Mouse (Mus musculus): ENCODE results near the gene Sdk1. TPM values are rescaled to one million over a fixed set of nuclear protein-coding genes. Genes with fewer than 3 reads are reported as not detected.

Sdk1 gene
- polyA plus RNA-seq, 1 experiment, result not detected

- TF ChIP-seq CTCF (IDR thresholded peaks at IDR 0.05; ENCODE audit: insufficient read depth, low read depth, low read length), result no peak
- no peak for TF ChIP-seq POLR2A (IDR thresholded peaks at IDR 0.05; ENCODE audit: insufficient read depth, low read depth, low read length)
- Histone ChIP-seq H3K4me1 (ENCODE audit: control insufficient read depth, insufficient read depth, low read length) (0 out of 2 replicates have a peak, but pooled peaks cover 4% of the 10 kb centered on the region), H3K27ac (ENCODE audit: insufficient read depth, low read depth, low read length) (no peak overlapping the region), H3K4me3 (ENCODE audit: insufficient read depth, low read depth, low read length) (no peak overlapping the region)
Observed at GRCm38 (mm10) chr5:141971071-141971470, 729.8 kb downstream of the Sdk1 start.

GRCm38 (mm10) chr5:141979511-141979910, 738.2 kb downstream of the Sdk1 start:
- TF ChIP-seq POLR2A (IDR thresholded peaks at IDR 0.05; ENCODE audit: insufficient read depth, low read depth, low read length) (no peak), CTCF (IDR thresholded peaks at IDR 0.05; ENCODE audit: insufficient read depth, low read depth, low read length) (no peak)
- no peak overlapping the region for H3K4me3 ChIP-seq (ENCODE audit: insufficient read depth, low read depth, low read length)
- no peak overlapping the region for H3K27ac ChIP-seq (ENCODE audit: insufficient read depth, low read depth, low read length)
- H3K4me1 ChIP-seq (ENCODE audit: control insufficient read depth, insufficient read depth, low read length), result no peaks in the 10 kb centered on the region

- H3K4me3 ChIP-seq (ENCODE audit: insufficient read depth, low read depth, low read length), result no peak overlapping the region
Observed at GRCm38 (mm10) chr5:141980746-141981145, 739.5 kb downstream of the Sdk1 start.

GRCm38 (mm10) chr5:141984322-141984721, 743.0 kb downstream of the Sdk1 start:
- Histone ChIP-seq H3K27ac (ENCODE audit: insufficient read depth, low read depth, low read length) (no peak overlapping the region), H3K4me3 (ENCODE audit: insufficient read depth, low read depth, low read length) (no peak overlapping the region), H3K4me1 (ENCODE audit: control insufficient read depth, insufficient read depth, low read length) (no peaks in the 10 kb centered on the region)
- TF ChIP-seq CTCF (IDR thresholded peaks at IDR 0.05; ENCODE audit: insufficient read depth, low read depth, low read length), result no peak
- TF ChIP-seq POLR2A (IDR thresholded peaks at IDR 0.05; ENCODE audit: insufficient read depth, low read depth, low read length), result no peak
- 91% methylated on average over 4 of the region's 4 CpGs for WGBS

More at GRCm38 (mm10) chr5:141980746-141981145, 739.5 kb downstream of the Sdk1 start:
- Histone ChIP-seq H3K27ac (ENCODE audit: insufficient read depth, low read depth, low read length) (no peak overlapping the region), H3K4me1 (ENCODE audit: control insufficient read depth, insufficient read depth, low read length) (no peaks in the 10 kb centered on the region)
- WGBS, result 70% methylated on average over 6 of the region's 6 CpGs
- TF ChIP-seq CTCF (IDR thresholded peaks at IDR 0.05; ENCODE audit: insufficient read depth, low read depth, low read length) (no peak), POLR2A (IDR thresholded peaks at IDR 0.05; ENCODE audit: insufficient read depth, low read depth, low read length) (no peak)

- Histone ChIP-seq H3K27ac (ENCODE audit: insufficient read depth, low read depth, low read length) (no peak overlapping the region), H3K4me1 (ENCODE audit: control insufficient read depth, insufficient read depth, low read length) (no peaks in the 10 kb centered on the region), H3K4me3 (ENCODE audit: insufficient read depth, low read depth, low read length) (no peak overlapping the region)
- 39% methylated on average over 8 of the region's 8 CpGs for WGBS
- TF ChIP-seq CTCF (IDR thresholded peaks at IDR 0.05; ENCODE audit: insufficient read depth, low read depth, low read length), result no peak
- TF ChIP-seq POLR2A (IDR thresholded peaks at IDR 0.05; ENCODE audit: insufficient read depth, low read depth, low read length), result no peak
Observed at GRCm38 (mm10) chr5:141985003-141985402, 743.7 kb downstream of the Sdk1 start.

- 88% methylated on average over 4 of the region's 4 CpGs for WGBS
- TF ChIP-seq CTCF (IDR thresholded peaks at IDR 0.05; ENCODE audit: insufficient read depth, low read depth, low read length) (no peak), POLR2A (IDR thresholded peaks at IDR 0.05; ENCODE audit: insufficient read depth, low read depth, low read length) (no peak)
- Histone ChIP-seq H3K27ac (ENCODE audit: insufficient read depth, low read depth, low read length) (no peak overlapping the region), H3K4me1 (ENCODE audit: control insufficient read depth, insufficient read depth, low read length) (no peaks in the 10 kb centered on the region), H3K4me3 (ENCODE audit: insufficient read depth, low read depth, low read length) (no peak overlapping the region)
Observed at GRCm38 (mm10) chr5:141985551-141985950, 744.3 kb downstream of the Sdk1 start.

GRCm38 (mm10) chr5:141987287-141987799, 746.1 kb downstream of the Sdk1 start:
- TF ChIP-seq POLR2A (IDR thresholded peaks at IDR 0.05; ENCODE audit: insufficient read depth, low read depth, low read length) (no peak), CTCF (IDR thresholded peaks at IDR 0.05; ENCODE audit: insufficient read depth, low read depth, low read length) (no peak)
- Histone ChIP-seq H3K27ac (ENCODE audit: insufficient read depth, low read depth, low read length) (no peak overlapping the region), H3K4me1 (ENCODE audit: control insufficient read depth, insufficient read depth, low read length) (no peaks in the 10 kb centered on the region), H3K4me3 (ENCODE audit: insufficient read depth, low read depth, low read length) (no peak overlapping the region)
- 65% methylated on average over 1 of the region's 1 CpGs for WGBS

- TF ChIP-seq CTCF (IDR thresholded peaks at IDR 0.05; ENCODE audit: insufficient read depth, low read depth, low read length) (no peak), POLR2A (IDR thresholded peaks at IDR 0.05; ENCODE audit: insufficient read depth, low read depth, low read length) (no peak)
- no peak overlapping the region for H3K4me3 ChIP-seq (ENCODE audit: insufficient read depth, low read depth, low read length)
- 86% methylated on average over 5 of the region's 5 CpGs for WGBS
- no peak overlapping the region for H3K27ac ChIP-seq (ENCODE audit: insufficient read depth, low read depth, low read length)
- H3K4me1 ChIP-seq (ENCODE audit: control insufficient read depth, insufficient read depth, low read length), result no peaks in the 10 kb centered on the region
Observed at GRCm38 (mm10) chr5:141988685-141989084, 747.4 kb downstream of the Sdk1 start.

- no peak overlapping the region for H3K4me3 ChIP-seq (ENCODE audit: insufficient read depth, low read depth, low read length)
- TF ChIP-seq CTCF (IDR thresholded peaks at IDR 0.05; ENCODE audit: insufficient read depth, low read depth, low read length) (no peak), POLR2A (IDR thresholded peaks at IDR 0.05; ENCODE audit: insufficient read depth, low read depth, low read length) (no peak)
- H3K27ac ChIP-seq (ENCODE audit: insufficient read depth, low read depth, low read length), result no peak overlapping the region
- WGBS, result 83% methylated on average over 3 of the region's 3 CpGs
- H3K4me1 ChIP-seq (ENCODE audit: control insufficient read depth, insufficient read depth, low read length), result no peaks in the 10 kb centered on the region
Observed at GRCm38 (mm10) chr5:141994192-141994591, 752.9 kb downstream of the Sdk1 start.

- no peak overlapping the region for H3K4me3 ChIP-seq (ENCODE audit: insufficient read depth, low read depth, low read length)
- no peaks in the 10 kb centered on the region for H3K4me1 ChIP-seq (ENCODE audit: control insufficient read depth, insufficient read depth, low read length)
- no peak overlapping the region for H3K27ac ChIP-seq (ENCODE audit: insufficient read depth, low read depth, low read length)
- TF ChIP-seq CTCF (IDR thresholded peaks at IDR 0.05; ENCODE audit: insufficient read depth, low read depth, low read length) (no peak), POLR2A (IDR thresholded peaks at IDR 0.05; ENCODE audit: insufficient read depth, low read depth, low read length) (no peak)
- 100% methylated on average over 1 of the region's 1 CpGs for WGBS
Observed at GRCm38 (mm10) chr5:142000247-142000646, 759.0 kb downstream of the Sdk1 start.

Measured in olfactory bulb, adult 2 months (tissue).